Mouse (Mus musculus): ENCODE results near the gene Dio3. TPM values are rescaled to one million over a fixed set of nuclear protein-coding genes. Genes with fewer than 3 reads are reported as not detected.

Gene Dio3
- polyA plus RNA-seq, 1 experiment from 2014 or later = 2.3 TPM

- Histone ChIP-seq H3K36me3 (no peaks in the 10 kb centered on the region), H3K27me3 (replicated peaks) (no peaks in the 10 kb centered on the region), H3K9me3 (no peaks in the 10 kb centered on the region), H3K4me2 (no peak overlapping the region), H3K4me3 (replicated peaks) (no peak overlapping the region), H3K27ac (no peak overlapping the region), H3K4me1 (no peaks in the 10 kb centered on the region), H3K9ac (no peak overlapping the region)
- 81% methylated on average over 3 of the region's 3 CpGs for WGBS
- no peak for ATAC-seq (ENCODE audit: insufficient read depth, low FRiP score, low read depth)
Observed at GRCm38 (mm10) chr12:110268226-110268625, 10.6 kb upstream of the Dio3 start.

DNA sequence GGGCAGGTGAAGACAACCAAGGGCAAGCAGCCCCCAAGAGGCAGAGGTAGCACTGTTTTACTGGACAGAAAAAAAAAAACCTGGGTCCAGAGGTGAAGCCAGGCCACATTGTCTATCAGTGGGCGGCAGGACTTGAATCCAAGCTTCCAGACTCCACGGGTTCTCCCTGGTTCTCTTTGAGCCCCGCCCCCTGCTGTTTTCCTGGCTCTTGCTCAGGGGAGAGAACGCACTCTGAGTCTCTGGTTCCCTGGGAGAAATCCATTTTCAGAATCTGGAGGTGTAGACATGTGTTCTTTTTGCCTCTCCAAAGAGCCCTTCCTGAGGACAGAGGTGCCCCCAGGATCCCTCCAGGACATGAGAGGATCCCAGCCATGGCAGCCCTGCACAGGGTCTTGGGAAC is 9.2 kb upstream of the Dio3 start:
- H3K4me1 ChIP-seq = no peaks in the 10 kb centered on the region

DNA sequence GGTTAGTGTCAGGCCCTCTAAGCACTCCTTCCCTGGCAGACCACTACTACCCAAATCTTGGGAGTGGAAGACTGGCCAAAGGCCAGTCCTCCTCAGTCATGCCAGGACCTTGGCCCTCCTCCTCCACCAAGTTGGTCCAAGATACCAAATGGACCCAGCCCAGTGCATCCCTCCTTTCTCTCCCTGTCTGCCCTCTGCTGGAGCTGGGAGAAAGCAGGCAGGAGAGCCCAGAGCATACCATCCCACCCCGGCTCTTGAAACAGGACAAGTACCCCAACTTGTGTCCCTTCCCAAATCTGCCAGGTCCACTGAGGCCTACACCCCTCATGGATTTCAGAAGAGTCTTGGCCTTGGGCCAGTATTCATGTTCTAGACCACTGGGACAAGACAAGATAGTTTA is 2.8 kb upstream of the Dio3 start:
- no peak for ATAC-seq (ENCODE audit: insufficient read depth, low FRiP score, low read depth)
- Histone ChIP-seq H3K27me3 (replicated peaks) (peaks cover 62% of the 10 kb centered on the region), H3K9ac (no peak overlapping the region), H3K4me1 (peaks cover 22% of the 10 kb centered on the region), H3K4me3 (replicated peaks) (no peak overlapping the region), H3K9me3 (no peaks in the 10 kb centered on the region), H3K36me3 (no peaks in the 10 kb centered on the region), H3K4me2 (no peak overlapping the region), H3K27ac (no peak overlapping the region)
- 67% methylated on average over 1 of the region's 1 CpGs for WGBS

More for the DNA sequence above, 9.2 kb upstream of the Dio3 start:
- H3K4me2 ChIP-seq = no peak overlapping the region
- H3K27ac ChIP-seq = no peak overlapping the region
- H3K27me3 ChIP-seq (replicated peaks) = no peaks in the 10 kb centered on the region
- ATAC-seq (ENCODE audit: insufficient read depth, low FRiP score, low read depth) = no peak
- WGBS = 64% methylated on average over 4 of the region's 4 CpGs
- H3K36me3 ChIP-seq = no peaks in the 10 kb centered on the region
- no peak overlapping the region for H3K4me3 ChIP-seq (replicated peaks)
- no peak overlapping the region for H3K9ac ChIP-seq
- no peaks in the 10 kb centered on the region for H3K9me3 ChIP-seq

DNA sequence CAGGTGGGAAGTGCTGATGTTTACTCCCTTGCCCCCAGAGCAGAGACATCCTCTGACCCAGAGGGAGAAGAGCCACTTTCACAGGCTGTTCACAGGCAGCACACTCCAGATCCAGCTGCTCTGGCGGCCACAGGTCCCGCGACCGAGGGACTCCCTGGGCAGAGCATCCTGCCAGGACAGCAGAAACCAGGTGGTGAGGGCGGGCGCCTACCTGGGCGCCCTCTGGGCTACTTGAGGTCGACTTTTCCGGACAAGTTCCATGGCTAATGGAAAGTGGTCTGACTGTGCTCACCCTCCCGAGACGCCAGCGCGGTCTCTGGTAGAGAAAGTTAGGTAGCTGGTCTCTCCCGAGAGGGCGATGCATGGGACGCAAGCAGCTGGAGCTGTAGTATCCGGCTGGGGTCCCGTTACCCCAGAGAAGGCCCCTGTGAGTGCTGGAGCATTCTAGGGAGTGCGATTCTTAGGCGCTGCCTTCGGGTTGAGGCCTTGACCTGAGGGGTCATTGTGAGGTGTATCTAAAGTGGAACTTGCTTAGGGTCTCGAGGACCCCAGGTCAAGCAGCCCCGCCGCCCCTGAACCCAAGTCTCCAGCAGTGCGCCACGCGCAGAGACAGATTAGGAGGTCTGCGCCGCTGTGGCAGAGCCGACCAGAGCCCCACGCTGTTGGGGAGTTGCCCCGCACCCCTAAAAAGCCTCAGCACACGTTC is 1.5 kb upstream of the Dio3 start:
- peaks cover 22% of the 10 kb centered on the region for H3K4me1 ChIP-seq
- H3K4me3 ChIP-seq (replicated peaks) = peak overlapping the region; percentile 48
- ATAC-seq (ENCODE audit: insufficient read depth, low FRiP score, low read depth) = no peak
- H3K9me3 ChIP-seq = no peaks in the 10 kb centered on the region
- peaks cover 75% of the 10 kb centered on the region for H3K27me3 ChIP-seq (replicated peaks)
- no peak overlapping the region for H3K9ac ChIP-seq
- whole genome bisulfite sequencing = 5% methylated on average over 33 of the region's 33 CpGs
- H3K27ac ChIP-seq = no peak overlapping the region
- peak overlapping the region; percentile 87 for H3K4me2 ChIP-seq
- no peaks in the 10 kb centered on the region for H3K36me3 ChIP-seq

DNA sequence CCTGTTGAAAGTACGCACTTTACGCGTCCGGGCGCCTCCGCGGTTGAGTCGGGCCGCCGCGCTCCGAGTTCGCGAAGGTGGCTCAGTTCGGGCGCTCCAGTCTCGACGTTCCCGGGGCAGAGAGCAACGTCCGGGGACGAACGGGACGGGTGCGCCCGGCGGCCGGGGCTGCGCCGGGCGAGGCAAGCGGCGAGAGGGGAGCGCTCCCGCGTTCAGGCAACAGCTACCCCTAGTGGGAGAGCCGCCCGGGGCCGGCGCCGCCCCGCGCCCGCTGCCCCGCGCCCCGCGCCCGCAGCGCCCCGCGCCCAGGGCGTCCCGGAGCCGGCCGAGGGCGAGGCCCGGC is 932 bp upstream of the Dio3 start:
- Histone ChIP-seq H3K27me3 (replicated peaks) (peaks cover 81% of the 10 kb centered on the region), H3K9me3 (no peaks in the 10 kb centered on the region), H3K9ac (no peak overlapping the region), H3K36me3 (no peaks in the 10 kb centered on the region), H3K27ac (no peak overlapping the region), H3K4me2 (peak overlapping the region; percentile 87), H3K4me3 (replicated peaks) (peak overlapping the region; percentile 48), H3K4me1 (peaks cover 22% of the 10 kb centered on the region)
- under 1% methylated on average over 25 of the region's 58 CpGs for WGBS
- no peak; the same call in 1 of the 2 replicates for ATAC-seq (ENCODE audit: insufficient read depth, low FRiP score, low read depth)

DNA sequence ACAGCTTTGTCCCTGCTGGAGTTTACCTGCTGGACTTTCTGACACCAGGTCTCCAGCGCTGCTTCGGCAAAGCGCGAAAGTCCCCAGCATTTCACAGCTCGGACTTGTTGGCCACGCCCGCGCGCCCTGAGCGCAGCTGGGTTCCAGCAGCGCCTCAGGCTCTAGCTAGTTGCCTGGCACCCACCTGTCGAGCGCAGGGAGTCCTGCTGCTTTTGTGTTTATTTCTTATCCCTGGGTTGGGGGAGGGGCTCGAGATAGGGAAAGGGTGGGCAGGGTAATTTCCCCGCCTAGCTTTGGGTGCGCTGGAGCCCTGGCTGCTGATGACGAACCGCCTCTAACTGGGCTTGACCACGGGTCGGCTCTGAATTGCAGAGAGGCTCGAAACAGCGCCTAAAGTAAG is 1.5 kb downstream of the Dio3 start:
- H3K4me3 ChIP-seq (replicated peaks) = no peak overlapping the region
- H3K27me3 ChIP-seq (replicated peaks) = peaks cover 90% of the 10 kb centered on the region
- 1% methylated on average over 22 of the region's 22 CpGs for WGBS

DNA sequence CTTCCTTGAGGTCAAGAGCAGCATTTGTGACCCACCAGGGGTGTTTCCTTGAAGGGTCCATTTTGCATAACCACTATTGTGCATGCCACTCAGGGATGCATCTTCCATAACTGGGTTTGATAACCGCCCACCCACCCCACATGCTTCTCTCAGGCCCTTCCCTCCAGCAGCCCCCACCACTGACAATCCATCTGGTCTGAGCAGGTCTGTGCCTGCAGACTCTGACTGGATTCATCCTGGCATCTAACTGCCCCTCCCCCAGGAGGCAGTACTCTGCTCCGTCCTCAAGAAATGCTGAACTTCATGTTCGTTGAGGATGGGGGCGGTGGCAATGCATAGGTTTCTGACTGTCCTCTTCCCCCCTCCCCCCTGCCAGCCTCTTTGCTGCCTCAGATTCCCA is 4.9 kb downstream of the Dio3 start:
- no peak overlapping the region for H3K4me2 ChIP-seq
- H3K36me3 ChIP-seq = no peaks in the 10 kb centered on the region
- no peak for ATAC-seq (ENCODE audit: insufficient read depth, low FRiP score, low read depth)
- 24% methylated on average over 4 of the region's 4 CpGs for WGBS
- H3K9me3 ChIP-seq = no peaks in the 10 kb centered on the region
- no peak overlapping the region for H3K27ac ChIP-seq
- peaks cover 60% of the 10 kb centered on the region for H3K27me3 ChIP-seq (replicated peaks)
- no peak overlapping the region for H3K9ac ChIP-seq
- no peak overlapping the region for H3K4me3 ChIP-seq (replicated peaks)
- peaks cover 9% of the 10 kb centered on the region for H3K4me1 ChIP-seq

More for the DNA sequence above, 1.5 kb downstream of the Dio3 start:
- no peak overlapping the region for H3K4me2 ChIP-seq
- no peak overlapping the region for H3K9ac ChIP-seq
- H3K27ac ChIP-seq = no peak overlapping the region
- no peak for ATAC-seq (ENCODE audit: insufficient read depth, low FRiP score, low read depth)
- peaks cover 22% of the 10 kb centered on the region for H3K4me1 ChIP-seq
- H3K9me3 ChIP-seq = no peaks in the 10 kb centered on the region
- H3K36me3 ChIP-seq = no peaks in the 10 kb centered on the region

- 78% methylated on average over 5 of the region's 5 CpGs for WGBS
- Histone ChIP-seq H3K36me3 (no peaks in the 10 kb centered on the region), H3K4me3 (replicated peaks) (no peak overlapping the region), H3K27ac (no peak overlapping the region), H3K4me2 (no peak overlapping the region), H3K9ac (no peak overlapping the region), H3K27me3 (replicated peaks) (no peaks in the 10 kb centered on the region), H3K4me1 (no peaks in the 10 kb centered on the region), H3K9me3 (no peaks in the 10 kb centered on the region)
- no peak for ATAC-seq (ENCODE audit: insufficient read depth, low FRiP score, low read depth)
Observed at GRCm38 (mm10) chr12:110292816-110293215, 13.9 kb downstream of the Dio3 start.

DNA sequence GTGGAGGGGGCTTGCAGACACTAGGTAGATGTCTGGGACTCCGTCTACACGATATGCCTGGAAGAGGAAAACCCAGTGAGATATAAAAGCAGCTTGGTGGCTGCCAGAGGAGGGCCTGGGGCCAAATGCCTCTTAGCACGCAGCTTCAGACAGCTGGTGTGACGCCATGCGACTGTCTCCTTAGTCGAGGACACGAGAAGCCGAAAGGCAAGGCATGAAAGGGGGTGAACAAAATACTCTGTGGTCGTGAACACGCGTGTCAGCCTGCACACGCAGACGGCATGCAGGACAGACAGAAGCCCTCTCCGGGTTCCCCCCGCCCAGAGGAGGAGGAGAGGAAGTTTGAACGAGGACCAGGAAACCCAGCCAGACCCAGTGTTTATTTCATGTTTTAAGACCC is 16.0 kb downstream of the Dio3 start:
- Histone ChIP-seq H3K4me2 (no peak overlapping the region), H3K4me1 (no peaks in the 10 kb centered on the region), H3K27ac (no peak overlapping the region), H3K4me3 (replicated peaks) (no peak overlapping the region), H3K36me3 (no peaks in the 10 kb centered on the region), H3K9me3 (no peaks in the 10 kb centered on the region), H3K27me3 (replicated peaks) (no peaks in the 10 kb centered on the region), H3K9ac (no peak overlapping the region)
- ATAC-seq (ENCODE audit: insufficient read depth, low FRiP score, low read depth) = no peak
- WGBS = 60% methylated on average over 16 of the region's 16 CpGs

- no peak overlapping the region for H3K9ac ChIP-seq
- ATAC-seq (ENCODE audit: insufficient read depth, low FRiP score, low read depth) = no peak
- H3K36me3 ChIP-seq = no peaks in the 10 kb centered on the region
- WGBS = 53% methylated on average over 11 of the region's 11 CpGs
- H3K4me2 ChIP-seq = no peak overlapping the region
- no peak overlapping the region for H3K27ac ChIP-seq
- no peaks in the 10 kb centered on the region for H3K9me3 ChIP-seq
- H3K4me1 ChIP-seq = no peaks in the 10 kb centered on the region
- no peaks in the 10 kb centered on the region for H3K27me3 ChIP-seq (replicated peaks)
- H3K4me3 ChIP-seq (replicated peaks) = no peak overlapping the region
Observed at GRCm38 (mm10) chr12:110298653-110299052, 19.8 kb downstream of the Dio3 start.

- Histone ChIP-seq H3K4me1 (no peaks in the 10 kb centered on the region), H3K27ac (no peak overlapping the region), H3K9ac (no peak overlapping the region), H3K4me2 (no peak overlapping the region), H3K36me3 (no peaks in the 10 kb centered on the region), H3K27me3 (replicated peaks) (no peaks in the 10 kb centered on the region), H3K9me3 (no peaks in the 10 kb centered on the region), H3K4me3 (replicated peaks) (no peak overlapping the region)
- 89% methylated on average over 27 of the region's 27 CpGs for WGBS
- no peak for ATAC-seq (ENCODE audit: insufficient read depth, low FRiP score, low read depth)
Observed at GRCm38 (mm10) chr12:110319696-110320095, 40.8 kb downstream of the Dio3 start.

Measured in stomach, embryonic 15.5 days (tissue).